Mouse (Mus musculus): ENCODE measurements around the gene Clba1. TPM values are rescaled to one million over a fixed set of nuclear protein-coding genes. Genes with fewer than 3 reads are reported as not detected.
A peak's percentile ranks its signal among the peaks of the same experiment; 100 is the strongest.
"Not testable (repeated sequence)": the region's sequence is repeated elsewhere in the genome, so short reads cannot be mapped to it uniquely, and the experiment has no call there.

The Clba1 gene
- total RNA-seq, 2 experiments from 2014 or later = 0.31 to 0.64 TPM

DNA sequence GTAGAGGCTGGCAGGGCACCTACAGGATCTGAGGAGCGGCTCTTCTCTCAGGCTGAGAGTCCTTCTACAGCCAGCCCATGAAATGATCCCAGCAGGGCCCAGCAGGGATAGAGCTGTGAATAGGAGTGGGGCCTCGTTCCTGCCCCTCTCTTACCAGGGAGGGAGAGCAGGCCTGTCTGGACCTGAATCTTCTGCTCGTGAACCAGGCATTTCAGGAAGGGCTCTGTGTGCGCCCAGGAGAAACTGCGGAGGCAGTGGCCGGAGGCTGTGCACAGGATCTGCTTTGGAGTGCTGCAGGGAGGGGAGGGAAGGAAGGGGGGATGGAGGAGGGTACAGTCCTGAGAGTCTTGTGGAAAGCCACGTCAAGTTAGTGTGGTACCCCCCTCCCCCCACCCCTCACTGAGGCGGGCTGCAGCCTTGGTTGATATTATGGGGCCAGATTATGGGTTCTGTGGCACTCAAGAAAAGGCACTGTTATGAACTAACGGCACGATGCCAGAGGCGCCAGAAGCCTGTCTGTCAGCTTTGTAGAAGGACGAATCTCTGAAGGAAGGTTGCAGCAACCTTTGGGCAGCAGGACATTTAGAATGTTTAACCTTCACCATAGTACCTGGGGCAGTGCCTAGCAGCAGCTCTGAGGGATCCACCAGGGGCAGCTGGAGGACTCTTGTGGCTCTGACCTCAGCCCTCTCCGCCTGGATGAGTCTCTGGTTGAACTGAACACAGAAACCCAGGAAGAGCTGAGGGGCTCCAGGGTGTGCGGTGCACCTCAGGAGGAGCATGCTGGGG is 6.1 kb downstream of the Clba1 start:
- intact Hi-C loops (cut with DNase I) = no loop called here
- peak in 1 of 2 experiments; percentile 8 for DNase-seq

DNA sequence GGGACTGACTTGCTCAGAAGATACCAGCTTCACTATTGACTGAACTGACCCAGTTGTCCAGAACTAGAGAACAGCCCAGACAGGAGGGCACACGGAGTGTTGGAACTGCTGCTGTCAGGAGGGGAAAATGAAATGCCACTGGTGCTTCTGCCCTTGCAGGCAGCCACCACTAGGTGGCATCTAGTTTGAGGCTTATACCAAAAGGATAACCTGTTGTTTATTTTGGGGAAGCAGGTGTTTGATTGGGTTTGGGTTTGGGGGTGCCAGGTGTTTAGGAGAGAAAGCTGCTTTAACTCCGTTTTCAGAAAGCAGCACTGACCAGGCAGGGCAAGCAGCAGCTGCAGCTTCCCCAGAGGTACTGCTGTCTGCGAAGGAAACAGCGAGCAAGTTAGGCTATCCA is 7.6 kb downstream of the Clba1 start:
- intact Hi-C loops (cut with DNase I) = loop anchor here (2.0 kb wide), 1 partner anchor 29 kb away; no protein-coding TSS in a partner anchor
- peak in 1 of 2 experiments; percentile 41 for DNase-seq

DNA sequence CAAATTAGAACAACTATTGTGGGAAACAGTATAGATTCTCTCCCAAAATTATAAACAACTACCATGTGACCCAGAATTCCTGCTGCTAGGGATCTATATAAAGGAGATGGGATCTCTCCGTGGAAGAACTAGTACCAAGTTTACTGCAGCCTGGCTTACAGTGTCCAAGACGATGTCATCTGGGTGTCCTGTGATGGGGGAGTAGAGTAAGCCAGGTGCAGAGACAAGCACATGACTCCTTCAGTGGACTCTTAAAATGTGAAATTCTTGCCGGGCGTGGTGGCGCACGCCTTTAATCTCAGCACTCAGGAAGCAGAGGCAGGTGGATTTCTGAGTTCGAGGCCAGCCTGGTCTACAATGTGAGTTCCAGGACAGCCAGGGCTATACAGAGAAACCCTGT is 8.1 kb downstream of the Clba1 start:
- intact Hi-C loops (cut with DNase I) = loop anchor here (2.0 kb wide), 1 partner anchor 28 kb away; no protein-coding TSS in a partner anchor
- DNase-seq = not testable (repeated sequence)

DNA sequence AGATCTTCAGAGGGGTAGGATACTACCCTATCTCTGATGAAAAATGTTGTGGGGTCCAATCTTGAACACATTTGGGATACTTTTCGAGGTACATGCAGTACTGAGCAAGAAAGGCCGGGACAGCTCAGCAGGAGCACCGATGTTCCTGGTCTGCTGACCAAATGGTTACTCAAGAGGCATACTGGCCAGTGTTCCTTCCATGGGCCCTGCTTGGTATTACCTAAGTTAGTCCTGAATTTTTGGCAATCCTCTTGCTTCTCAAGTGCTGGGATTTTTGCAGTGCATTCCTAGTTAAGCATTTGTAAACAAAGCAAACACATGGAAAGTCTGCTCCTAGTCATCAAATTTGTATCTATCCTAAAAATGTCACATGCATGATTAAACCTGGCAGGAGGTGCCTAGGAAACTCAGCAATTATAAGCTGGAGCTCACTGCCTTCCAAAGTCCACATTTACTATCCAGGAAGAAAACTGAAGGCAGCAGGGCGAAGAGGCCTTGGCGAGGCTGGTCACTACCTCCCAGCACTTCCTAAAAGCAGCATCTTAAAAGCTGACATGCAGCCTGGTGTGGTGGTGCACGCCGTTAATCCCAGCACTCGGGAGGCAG is 10.4 kb downstream of the Clba1 start:
- no peak for DNase-seq
- intact Hi-C loops (cut with DNase I) = no loop called here

DNA sequence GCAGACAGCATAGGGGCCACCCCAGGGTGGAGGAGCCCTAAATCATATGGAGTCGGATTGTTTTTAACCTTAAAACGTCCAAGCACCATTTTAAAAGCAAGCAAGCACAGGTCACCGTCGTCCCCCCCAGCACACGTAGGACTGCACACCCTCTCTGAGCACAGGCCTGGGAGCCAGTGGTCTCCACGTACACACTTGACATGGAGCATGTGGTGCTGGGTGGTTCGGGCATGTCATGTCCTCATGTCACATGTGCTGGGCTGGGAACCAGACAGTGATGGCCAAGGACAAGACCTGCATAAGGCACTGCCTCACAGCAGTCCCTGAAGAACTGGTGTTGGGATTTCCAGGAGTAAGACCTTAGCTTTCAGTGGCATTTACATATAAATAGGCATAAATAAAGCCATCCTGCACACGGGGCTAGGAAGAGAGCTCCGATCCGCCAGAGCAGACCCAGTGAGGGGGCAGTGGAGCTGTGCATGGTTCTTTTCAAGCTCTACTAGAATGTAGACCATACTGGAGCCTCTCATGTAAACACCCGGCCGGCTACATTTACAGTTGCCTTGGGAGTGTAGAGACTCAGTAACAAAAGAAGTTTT is 11.8 kb downstream of the Clba1 start:
- intact Hi-C loops (cut with DNase I) = no loop called here
- DNase-seq = no peak

DNA sequence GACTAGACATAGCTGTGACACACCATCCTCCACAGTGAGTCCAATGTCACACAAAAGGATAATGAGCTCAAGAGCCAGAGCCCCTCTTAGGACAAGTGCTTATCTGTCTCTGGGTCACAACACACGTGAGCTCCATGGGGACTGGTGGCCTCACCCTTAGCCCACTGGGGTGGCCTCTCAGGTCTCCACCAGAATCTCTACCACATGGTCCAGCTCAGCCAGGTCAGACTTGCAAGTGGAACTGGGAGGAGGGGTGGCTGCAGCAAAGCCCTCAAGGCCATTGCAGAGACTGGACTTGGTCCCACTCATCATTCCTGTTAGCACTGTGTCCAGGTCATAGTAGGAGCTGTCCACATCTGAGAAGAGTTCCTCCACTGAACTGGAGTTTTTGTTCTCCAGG is 12.5 kb downstream of the Clba1 start:
- intact Hi-C loops (cut with DNase I) = no loop called here

DNA sequence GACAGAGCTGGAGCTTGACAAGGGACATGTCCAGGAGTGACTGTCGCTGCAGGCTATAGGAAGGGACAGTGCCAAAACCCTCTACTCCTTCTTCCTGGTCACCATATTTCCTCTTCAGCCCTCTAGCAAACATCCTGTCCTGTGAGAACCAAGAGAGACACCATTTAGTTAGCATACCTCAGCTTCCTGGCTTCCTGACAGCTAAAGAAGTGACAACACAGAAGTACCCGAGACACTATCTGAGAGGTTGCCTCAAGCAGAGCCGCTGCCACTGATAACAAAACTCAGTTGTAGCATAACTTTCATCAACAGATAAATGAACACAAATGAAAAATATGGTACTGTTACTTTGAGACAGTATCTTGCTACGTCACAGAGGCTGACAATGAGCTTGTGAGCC is 13.2 kb downstream of the Clba1 start:
- intact Hi-C loops (cut with DNase I) = no loop called here
- DNase-seq = no peak

More for the DNA sequence above, 12.5 kb downstream of the Clba1 start:
- DNase-seq = no peak

DNA sequence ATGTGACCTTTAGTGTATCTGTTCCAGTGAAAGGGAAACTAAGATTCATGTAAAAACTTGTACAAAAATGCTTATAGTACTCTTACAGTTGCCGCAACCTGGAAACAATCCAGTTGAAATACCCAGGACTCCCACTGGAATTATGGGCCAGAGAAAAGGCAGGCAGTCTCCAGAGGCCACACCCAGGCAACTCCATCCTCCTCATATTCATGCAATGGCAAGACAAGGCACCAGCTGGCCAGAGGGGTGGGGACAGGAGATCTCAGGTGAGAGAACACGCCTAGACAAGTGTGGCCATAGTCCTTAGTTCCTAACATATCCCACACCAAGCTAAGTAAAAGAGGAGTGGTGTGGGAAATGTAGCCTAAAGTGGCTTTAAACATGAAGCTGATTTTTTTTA is 13.9 kb downstream of the Clba1 start:
- intact Hi-C loops (cut with DNase I) = no loop called here
- DNase-seq = no peak

DNA sequence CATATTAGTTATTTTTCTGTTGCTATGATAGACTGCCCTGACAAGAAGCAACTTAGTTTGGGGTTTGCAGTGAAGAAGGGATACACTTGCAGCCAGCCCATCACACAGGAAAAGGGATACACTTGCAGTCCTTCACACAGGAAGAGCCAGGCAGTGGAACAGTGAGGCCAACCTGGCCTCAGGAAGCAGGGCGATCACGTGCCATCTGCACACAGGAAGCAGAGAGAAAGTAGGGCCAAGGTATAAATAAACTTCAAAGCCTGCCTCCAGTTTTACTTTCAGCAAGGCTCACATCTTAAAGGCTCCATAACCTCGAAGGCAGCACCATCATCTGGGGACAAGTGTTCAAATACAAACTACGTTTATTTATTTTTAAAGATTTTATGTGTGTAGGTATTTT is 14.5 kb downstream of the Clba1 start:
- intact Hi-C loops (cut with DNase I) = no loop called here
- no peak for DNase-seq

DNA sequence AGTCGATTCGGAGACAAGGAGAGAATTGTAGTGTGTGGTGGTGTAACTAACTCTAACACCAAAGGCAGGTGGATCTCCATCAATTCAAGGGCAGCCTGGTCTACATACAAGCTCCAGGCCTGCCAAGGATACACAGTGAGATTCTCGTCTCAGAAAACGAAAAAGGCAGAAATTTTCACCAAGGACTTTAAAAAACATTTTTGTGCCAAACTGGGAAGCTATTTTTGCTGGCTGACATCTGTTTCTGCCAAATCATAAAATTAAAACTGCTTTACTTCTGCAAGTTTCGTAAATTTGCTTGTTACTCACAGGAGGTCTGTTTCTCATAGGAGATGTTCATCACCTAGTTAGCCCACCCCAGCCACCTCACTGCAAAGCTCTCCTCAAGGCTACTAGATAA is 17.2 kb downstream of the Clba1 start:
- no peak for DNase-seq
- intact Hi-C loops (cut with DNase I) = no loop called here

DNA sequence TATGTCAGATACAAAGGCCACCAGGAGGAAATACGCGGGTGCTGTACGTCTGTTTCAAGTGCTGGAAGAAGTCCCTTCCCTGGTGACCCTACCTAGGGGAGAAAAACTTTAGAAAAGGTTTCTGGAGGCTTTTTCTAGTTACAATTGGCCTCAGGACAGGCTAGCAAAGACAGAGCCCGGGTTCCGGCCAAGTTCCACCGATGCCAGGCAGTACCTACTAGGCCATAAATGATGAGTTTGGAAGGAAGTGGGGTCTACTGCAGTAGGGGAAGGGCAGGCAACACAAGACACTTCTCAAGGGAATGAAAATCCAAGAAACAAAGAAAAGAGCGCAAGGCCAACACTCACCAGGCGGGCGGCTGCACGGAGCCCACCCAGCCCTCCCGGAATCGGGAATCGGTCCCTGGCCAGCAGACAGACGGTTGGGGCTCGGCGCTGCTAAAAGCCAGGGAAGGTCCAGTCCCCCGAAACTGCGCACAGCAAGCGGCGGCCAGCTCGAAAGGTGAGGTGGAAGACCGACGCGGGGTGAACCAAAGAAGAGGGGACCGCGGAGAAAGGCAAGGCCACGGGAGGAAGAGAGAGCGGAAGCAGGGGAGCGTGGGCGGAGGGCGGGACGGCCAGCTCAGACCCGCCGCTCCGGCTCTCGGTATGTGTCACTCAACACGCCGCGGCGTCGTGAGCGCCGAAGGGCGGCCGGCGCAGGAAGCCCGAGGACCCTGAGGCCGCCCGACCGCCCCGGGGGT is 19.9 kb downstream of the Clba1 start:
- intact Hi-C loops (cut with DNase I) = loop anchor here (2.0 kb wide), 1 partner anchor 20 kb away; the partner anchor contains the start of gene Clba1
- DNase-seq = peak in 1 of 2 experiments; percentile 33

DNA sequence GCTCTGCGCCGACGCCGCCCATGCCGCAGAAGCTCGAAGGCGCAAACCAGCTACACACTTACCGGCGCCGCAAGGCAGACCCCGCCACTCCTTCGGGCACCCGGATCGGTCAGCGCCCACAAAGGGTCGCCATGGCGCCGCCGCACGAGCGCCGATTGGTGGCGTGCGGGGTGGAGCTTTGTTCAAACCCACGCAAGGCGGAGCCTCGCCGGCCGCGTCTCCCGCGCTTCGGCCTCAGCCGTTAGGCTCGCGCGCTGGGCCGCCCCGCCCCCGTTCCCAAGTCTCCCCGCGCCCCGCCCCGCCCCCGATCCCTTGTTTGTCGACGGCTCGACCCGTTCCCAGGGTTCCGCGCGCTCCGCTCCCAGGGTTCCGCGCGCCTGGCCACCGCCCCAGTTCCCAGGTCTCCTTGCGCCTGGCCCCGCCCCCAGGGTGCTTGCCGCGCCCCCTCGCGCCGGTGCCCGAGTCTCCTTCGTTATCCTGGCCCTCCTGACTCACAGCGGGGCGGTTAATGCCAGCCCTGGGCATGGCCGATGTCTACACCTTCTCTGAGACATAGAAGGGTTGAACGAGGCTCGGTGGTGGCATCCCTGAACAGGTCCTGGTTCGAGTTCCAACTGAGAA is 20.6 kb downstream of the Clba1 start, which contains the start of gene Cdca4:
Gene Cdca4 (minus strand): TSS at position 180 of the 621 bp plus-strand sequence.
- peak; percentile 96 to 98 for DNase-seq
- intact Hi-C loops (cut with DNase I) = loop anchor here (2.0 kb wide), 1 partner anchor 21 kb away; the partner anchor contains the start of gene Clba1

DNA sequence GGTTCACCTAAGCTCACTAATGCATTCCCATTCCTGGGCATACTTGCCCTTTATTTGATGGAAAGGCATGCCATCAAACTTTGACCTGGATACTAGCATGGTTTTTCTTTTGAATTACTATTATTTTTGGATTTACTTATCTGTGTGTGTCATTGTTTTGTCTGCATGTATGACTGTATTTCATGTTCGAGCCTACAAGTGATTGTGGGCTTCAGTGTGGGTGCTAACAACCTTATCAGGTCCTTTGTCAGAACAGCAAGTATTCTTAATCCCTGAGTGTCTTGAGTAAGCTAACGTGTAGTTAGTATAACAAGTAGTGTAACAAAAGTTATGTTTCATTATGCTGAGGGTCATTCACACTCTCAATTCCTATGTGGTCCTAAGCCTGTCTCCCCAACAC is 21.4 kb downstream of the Clba1 start:
- intact Hi-C loops (cut with DNase I) = no loop called here
- DNase-seq = no peak

DNA sequence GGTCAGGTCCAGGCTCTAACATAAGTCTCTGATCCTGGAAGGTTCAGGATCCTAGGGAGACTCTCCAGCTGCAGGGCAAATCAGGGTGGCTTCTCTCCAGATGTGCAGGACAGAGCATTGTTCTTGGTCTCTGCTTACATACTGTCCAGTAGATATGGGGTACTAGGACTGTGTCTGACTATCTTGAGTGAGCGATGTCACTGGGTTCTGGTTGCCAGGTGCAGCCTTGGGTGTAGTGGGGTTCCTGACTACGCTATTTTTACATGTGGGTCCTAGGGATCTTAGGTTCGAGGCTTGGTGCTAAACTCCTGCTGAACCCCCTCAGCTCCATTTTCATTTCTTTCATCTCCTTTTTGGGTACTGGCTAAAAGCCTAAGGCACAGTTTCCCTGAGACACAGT is 21.8 kb downstream of the Clba1 start:
- intact Hi-C loops (cut with DNase I) = no loop called here
- DNase-seq = no peak

DNA sequence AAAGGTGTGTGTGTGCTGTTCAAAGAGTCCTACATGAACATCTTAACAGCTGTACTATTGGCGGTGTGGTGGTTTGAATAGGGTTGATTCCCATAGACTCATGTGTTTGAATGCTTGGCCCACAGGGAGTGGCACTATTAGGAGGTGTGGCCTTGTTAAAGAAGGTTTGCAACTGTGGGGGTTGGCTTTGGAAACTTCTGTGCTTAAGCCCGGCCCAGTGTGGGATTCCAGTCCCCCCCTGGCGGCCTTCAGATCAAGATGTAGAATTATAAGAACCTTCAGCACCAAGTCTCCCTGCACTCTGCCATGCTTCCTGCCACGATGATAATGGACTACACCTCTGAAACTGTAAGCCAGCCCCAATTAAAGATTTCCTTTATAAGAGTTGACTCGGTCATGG is 23.7 kb downstream of the Clba1 start:
- intact Hi-C loops (cut with DNase I) = no loop called here
- DNase-seq = no peak

DNA sequence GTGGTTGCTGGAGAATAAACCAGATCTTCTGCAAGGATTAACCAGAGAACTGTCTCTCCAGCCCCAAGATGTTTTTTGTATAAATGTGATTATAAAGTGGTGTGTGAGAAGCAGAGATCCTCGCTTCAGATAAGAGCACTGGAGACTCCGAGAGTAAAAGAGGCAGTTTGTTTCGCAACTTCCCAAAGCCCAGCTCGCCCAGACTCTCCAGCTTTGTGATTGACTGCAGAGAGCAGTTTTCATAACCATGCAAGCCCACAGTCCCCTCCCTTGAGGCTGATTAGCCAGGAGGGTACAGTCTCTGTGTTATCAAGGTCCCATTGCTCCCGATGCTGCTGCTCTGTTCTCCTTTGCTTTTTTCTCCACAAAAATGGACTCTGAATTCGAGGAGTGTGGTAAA is 24.8 kb downstream of the Clba1 start:
- no peak for DNase-seq
- intact Hi-C loops (cut with DNase I) = no loop called here

DNA sequence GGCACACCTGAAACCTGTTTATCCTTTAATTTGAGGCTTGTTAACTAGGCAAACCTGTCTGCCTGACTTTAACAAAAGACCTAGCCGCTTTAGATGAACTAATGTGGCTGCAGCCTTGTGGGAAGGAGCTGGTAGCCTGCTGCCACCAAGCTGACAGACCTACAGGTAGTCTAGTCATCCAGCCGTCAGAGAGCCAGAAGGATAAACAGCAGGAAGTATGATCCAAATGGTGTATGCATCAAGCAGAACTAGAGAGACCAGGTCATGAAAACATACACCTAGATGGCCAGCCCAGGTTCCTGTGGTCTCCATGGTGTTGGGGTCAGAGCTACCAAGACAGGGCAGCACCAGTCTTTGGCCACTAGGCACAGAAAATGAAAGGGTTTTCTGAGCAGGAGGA is 26.3 kb downstream of the Clba1 start:
- intact Hi-C loops (cut with DNase I) = no loop called here
- DNase-seq = no peak

DNA sequence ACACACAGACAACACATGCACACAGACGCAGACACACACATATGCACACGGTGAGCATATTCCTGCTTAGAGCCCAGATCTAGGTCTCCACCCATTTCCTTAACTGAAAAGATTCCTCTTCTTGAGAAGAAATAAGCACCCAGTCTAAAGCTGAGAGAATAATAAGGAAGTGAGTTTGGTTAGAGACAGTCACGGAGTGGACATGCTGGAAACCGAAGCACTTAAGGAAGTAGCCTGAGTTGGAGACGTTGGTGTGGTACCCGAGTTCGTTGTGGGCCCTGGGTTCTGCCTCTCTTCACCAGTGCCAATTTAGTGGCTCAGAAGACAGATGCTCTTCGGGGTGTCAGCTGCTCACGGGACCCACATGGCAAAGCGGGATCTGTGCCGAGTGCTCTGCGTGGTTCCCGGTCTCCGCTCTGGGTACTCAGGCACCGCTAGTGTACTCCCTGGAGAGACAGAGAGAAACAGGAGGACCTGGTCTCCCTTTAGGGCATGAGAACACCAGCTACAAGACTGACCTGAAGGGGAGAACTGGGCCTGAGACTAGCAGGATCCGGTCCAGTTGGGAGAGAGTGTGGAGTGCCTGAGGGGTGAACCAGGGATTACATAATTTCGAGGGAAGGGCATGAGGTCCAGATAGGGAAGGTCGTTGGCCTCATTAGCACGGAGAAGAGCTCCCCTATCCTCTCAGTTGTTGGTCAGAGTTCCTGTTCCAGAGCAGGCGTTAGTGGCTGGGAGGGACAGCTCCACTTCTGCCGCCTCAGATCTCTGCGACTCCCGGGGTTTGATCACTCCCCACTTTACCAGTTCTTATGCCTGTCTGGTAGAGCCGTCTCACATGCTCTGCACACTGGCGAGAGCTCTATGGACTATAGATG is 31.7 kb downstream of the Clba1 start:
- no peak for DNase-seq
- intact Hi-C loops (cut with DNase I) = no loop called here

DNA sequence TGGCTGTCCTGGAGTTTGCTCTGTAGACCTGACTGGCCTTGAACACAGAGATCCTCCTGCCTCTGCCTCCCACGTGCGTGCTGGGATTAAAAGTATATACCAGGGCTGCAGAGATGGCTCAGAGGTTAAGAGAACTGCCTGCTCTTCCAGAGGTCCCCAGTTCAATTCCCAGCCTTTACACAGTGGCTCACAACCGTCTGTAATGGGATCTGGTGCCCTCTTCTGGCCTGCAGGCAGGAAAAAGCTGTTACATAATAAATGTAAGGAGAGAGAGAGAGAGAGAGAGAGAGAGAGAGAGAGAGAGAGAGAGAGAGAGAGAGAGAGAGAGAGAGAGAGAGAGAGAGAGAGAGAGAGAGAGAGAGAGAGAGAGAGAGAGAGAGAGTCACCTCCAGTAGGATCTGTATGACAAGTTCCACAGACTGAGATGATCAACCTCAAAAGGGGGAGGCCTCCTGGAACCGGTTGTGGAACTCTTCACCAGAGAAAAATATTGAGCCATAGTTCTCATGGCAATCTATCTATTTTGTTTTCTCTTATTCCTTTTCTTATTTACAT is 32.7 kb downstream of the Clba1 start:
- intact Hi-C loops (cut with DNase I); DNase-seq: not testable (repeated sequence)

All from gastrocnemius, postnatal 36 days (tissue).